Mouse (Mus musculus) splenic B cell, adult 2 months (primary cell): ENCODE data around the gene Otogl.

ENCODE experiments used
- DNase-seq: peaks from one replicate; pipeline ENCODE4 v3.0.0-alpha.2; 2011; ENCODE audit warnings: low read depth, low spot score
- H3K27me3 ChIP-seq: 2 replicates; pipeline ENCODE4 v1.6.1; 2012; ENCODE audit warnings: mild to moderate bottlenecking, low read length, moderate library complexity, mixed read lengths; ENCODE audit not compliant: control insufficient read depth, poor library complexity, insufficient read depth, severe bottlenecking
- H3K36me3 ChIP-seq: 2 replicates; pipeline ENCODE4 v1.6.1; 2012; ENCODE audit warnings: mild to moderate bottlenecking, low read length, moderate library complexity, mixed read lengths; ENCODE audit not compliant: control insufficient read depth, poor library complexity, insufficient read depth, severe bottlenecking

Gene Otogl

DNA sequence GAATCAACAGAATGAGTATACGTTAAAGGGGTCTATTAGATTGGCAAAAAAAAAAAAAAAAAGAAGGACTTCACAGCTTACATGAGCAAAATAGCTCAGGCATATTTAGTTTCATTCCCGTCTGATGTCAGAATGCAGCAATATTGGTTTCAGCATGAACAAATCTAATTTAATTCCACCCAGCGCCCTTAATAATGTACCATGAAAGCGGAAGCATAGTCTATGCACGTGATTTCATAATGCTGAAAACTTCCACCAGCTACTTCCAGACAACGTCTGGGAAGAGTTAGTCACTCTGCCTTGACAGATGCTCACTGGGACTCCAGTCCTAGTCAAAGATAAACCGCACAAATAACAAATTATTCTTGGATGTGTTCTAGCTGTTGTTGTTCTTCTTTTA lies 176.5 kb downstream of the Otogl start:
- DNase-seq: no peak
- no peaks in the 10 kb centered on the region for H3K36me3 ChIP-seq
- H3K27me3 ChIP-seq: no peaks in the 10 kb centered on the region

DNA sequence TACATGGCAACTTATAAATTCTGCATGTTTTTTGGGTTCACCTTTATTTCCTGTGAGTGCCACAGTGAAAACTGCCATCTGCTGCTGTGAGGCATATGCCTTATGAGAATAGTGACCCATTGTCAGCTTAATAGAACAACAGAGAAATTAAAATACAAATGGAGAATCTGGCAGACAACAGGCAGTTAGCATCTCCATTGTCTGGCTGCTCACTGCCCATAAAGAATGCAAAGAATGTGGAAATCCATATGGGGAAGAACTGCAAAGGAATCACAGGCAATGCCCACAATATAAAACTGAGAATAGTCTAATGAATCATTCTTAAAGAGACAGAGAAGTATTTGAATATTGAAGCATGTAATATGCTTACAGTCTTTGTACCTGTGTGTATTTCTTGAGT lies 177.6 kb downstream of the Otogl start:
- Histone ChIP-seq H3K27me3 (no peaks in the 10 kb centered on the region), H3K36me3 (no peaks in the 10 kb centered on the region)
- DNase-seq: no peak

GRCm38 (mm10) chr10:107725631-107726030 lies 186.3 kb downstream of the Otogl start:
- DNase-seq: no peak
- H3K36me3 ChIP-seq: no peaks in the 10 kb centered on the region
- no peaks in the 10 kb centered on the region for H3K27me3 ChIP-seq

GRCm38 (mm10) chr10:107719806-107720205 lies 192.1 kb downstream of the Otogl start, which contains the start of gene Ptprq:
Gene Ptprq (minus strand): TSS chr10:107720051.
- H3K27me3 ChIP-seq: no peaks in the 10 kb centered on the region
- DNase-seq: no peak

More at GRCm38 (mm10) chr10:107719806-107720205, 192.1 kb downstream of the Otogl start, which contains the start of gene Ptprq:
- no peaks in the 10 kb centered on the region for H3K36me3 ChIP-seq
